Mouse (Mus musculus) lung, embryonic 16.5 days (tissue): Measurements from ENCODE around the gene Palm2. TPM values are rescaled to one million over a fixed set of nuclear protein-coding genes. Genes with fewer than 3 reads are reported as not detected.
A peak's percentile ranks its signal among the peaks of the same experiment; 100 is the strongest.

Source experiments
- ATAC-seq: fragments of 200-750 bp; cut with Nextera tagmentation; 2 replicates; pipeline ENCODE4 v1.8.0; 2017; ENCODE audit warnings: low read depth, mild to moderate bottlenecking, moderate library complexity
- H3K27ac ChIP-seq: fragments of 300-500 bp; sonication (generic); 2 replicates; pipeline ENCODE4 v1.5.1; 2014; ENCODE audit warnings: mild to moderate bottlenecking, control low read depth, low read length
- H3K27me3 ChIP-seq: fragments of 300-500 bp; sonication (generic); 2 replicates; pipeline ENCODE4 v1.6.1; 2014; ENCODE audit warnings: low read depth, low read length, mixed read lengths; ENCODE audit not compliant: control insufficient read depth, insufficient read depth
- H3K36me3 ChIP-seq: fragments of 300-500 bp; sonication (generic); 2 replicates; pipeline ENCODE4 v1.6.1; 2014; ENCODE audit warnings: low read length; ENCODE audit not compliant: control insufficient read depth, insufficient read depth
- H3K4me1 ChIP-seq: fragments of 300-500 bp; sonication (generic); replicated peaks from 2 replicates; pipeline ENCODE4 v1.6.1; 2014; ENCODE audit warnings: low read length, mixed read lengths; ENCODE audit not compliant: control insufficient read depth, insufficient read depth
- H3K4me2 ChIP-seq: fragments of 300-500 bp; sonication (generic); 2 replicates; pipeline ENCODE4 v1.6.1; 2014; ENCODE audit warnings: low read depth, low read length, control low read depth
- H3K4me3 ChIP-seq: fragments of 300-500 bp; sonication (generic); 2 replicates; pipeline ENCODE4 v1.5.1; 2014; ENCODE audit warnings: mild to moderate bottlenecking, low read length, control low read depth
- H3K9ac ChIP-seq: fragments of 300-500 bp; sonication (generic); 2 replicates; pipeline ENCODE4 v1.6.1; 2014; ENCODE audit warnings: low read length, control low read depth
- H3K9me3 ChIP-seq: fragments of 300-500 bp; sonication (generic); 2 replicates; pipeline ENCODE4 v1.6.1; 2016; ENCODE audit warnings: low read length; ENCODE audit not compliant: control insufficient read depth
- WGBS: fragments of 180-500 bp; shearing (Covaris S2); extraction: QIAGEN DNeasy Blood & Tissue Kit; methylation state at CpG from one replicate; pipeline ENCODE4 v1.1.7; 2014; 5-methylcytosine and 5-hydroxymethylcytosine counted together
- polyA plus RNA-seq: library from polyadenylated mRNA; unstranded; fragments of >200 nt; fragmentation: Nextera tagmentation; extraction: Ambion mirVana; gene quantifications from 2 replicates; pipeline ENCODE4 v1.2.1, GENCODE M21; 2015

Gene Palm2
- polyA plus RNA-seq, 1 experiment from 2014 or later: 5.9 TPM

DNA sequence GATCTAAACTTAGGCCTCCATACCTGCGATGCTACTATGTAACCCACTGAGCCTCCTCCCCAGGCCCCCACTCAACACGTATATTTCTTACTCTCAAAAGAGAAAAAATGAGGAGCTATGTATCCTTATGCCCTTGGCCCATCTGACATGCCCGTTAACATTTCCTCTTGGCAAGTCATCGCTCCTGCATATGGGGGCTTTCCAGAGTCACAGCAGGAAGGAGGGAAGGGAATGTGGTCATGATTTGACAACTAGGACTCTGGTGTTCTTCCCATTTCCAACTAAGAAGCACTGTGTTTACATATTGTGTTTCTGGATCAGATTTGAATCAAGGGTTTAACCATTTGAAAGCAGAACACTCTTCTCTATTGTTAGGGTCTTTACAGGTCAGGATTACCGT is 267.5 kb downstream of the Palm2 start:
- Histone ChIP-seq H3K9ac (no peak overlapping the region), H3K36me3 (no peaks in the 10 kb centered on the region), H3K4me2 (no peak overlapping the region), H3K4me1 (no peaks in the 10 kb centered on the region), H3K27me3 (no peaks in the 10 kb centered on the region), H3K27ac (no peak overlapping the region), H3K9me3 (no peaks in the 10 kb centered on the region), H3K4me3 (no peak overlapping the region)
- 63% methylated on average over 5 of the region's 5 CpGs for WGBS
- ATAC-seq: no peak

DNA sequence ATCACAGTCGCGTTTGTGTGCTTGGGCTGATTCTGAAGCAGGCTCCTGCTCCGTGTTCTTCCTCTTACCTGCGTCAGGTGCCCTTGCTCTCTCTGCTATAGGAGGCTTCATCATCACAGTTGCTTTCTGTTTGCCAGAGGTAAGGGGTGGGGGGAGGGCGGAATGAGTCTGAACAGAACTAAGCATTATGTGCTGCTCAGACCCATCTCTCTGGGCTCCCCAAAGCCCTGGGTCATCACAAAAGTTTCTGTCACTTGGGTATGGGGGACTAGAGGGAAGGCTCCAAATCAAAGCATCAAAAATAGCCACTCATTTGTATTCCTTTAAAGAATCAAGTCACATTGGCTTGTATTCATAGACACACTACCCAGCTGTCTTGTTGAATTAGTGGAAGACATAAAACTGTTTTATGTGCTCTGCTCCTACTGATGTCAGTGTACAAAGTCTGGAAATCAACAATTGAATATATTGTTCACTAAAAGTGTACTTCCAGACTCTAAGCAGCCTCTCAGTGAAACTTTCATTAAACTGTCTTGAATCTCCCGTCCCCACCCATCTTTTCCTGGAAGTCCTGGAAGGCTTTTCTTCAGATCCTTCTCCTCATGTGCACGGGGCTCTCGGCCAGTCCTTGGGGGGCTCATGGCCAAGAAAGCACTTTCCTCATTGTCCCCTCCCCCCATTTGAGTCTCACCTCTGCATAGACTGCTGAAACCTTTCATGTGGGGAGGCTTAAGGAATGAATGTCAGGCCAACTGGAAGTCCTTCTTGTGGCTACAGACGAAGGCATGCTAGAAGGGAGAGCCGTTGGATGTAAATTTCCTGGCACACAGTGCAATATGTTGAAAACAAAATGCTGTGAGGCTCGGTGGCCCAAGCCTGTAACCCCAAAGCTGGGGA is 269.8 kb downstream of the Palm2 start:
- 72% methylated on average over 11 of the region's 11 CpGs for WGBS
- ATAC-seq: no peak
- Histone ChIP-seq H3K9me3 (no peaks in the 10 kb centered on the region), H3K4me2 (no peak overlapping the region), H3K9ac (no peak overlapping the region), H3K36me3 (no peaks in the 10 kb centered on the region), H3K4me3 (no peak overlapping the region), H3K4me1 (no peaks in the 10 kb centered on the region), H3K27ac (no peak overlapping the region), H3K27me3 (no peaks in the 10 kb centered on the region)

DNA sequence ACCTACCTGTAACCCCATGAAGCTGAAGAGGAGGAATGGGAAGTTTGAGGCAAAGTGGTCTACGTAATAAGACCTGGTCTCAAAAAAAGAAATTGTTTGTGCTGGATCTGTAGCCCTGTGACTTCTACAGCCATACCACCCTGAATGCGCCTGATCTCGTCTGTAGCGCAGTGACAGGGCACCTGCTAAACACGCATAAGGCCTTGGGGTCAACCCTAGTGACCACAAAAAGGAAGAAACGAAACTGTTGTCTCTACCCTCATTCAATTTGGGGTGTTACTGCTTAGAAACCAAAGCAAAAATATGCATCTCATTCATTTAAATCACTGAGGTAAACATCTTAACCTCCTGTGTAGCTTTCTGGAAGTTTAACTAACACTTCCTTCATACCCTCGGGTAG is 270.5 kb downstream of the Palm2 start:
- Histone ChIP-seq H3K9ac (no peak overlapping the region), H3K4me2 (no peak overlapping the region), H3K27ac (no peak overlapping the region), H3K4me3 (no peak overlapping the region), H3K9me3 (no peaks in the 10 kb centered on the region), H3K27me3 (no peaks in the 10 kb centered on the region), H3K36me3 (no peaks in the 10 kb centered on the region), H3K4me1 (no peaks in the 10 kb centered on the region)
- ATAC-seq: no peak
- WGBS: 86% methylated on average over 7 of the region's 7 CpGs

DNA sequence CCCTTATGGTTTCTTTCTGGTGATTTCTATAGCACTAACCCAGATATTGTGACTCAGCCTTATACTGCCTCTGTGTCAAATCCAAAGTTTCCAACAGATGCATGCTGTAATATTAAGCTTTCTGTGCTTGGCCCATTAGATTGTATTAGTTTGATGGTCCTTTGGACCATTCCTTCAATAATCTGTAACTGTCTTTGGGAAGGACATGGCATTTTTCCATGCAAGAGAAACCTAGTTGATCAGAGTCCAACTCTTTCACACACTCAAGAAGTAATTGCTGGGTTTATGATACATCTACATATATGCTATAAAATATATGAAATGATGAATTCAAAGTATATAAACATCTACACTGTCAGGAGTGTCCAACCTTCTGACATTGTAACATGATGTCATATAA is 281.8 kb downstream of the Palm2 start:
- Histone ChIP-seq H3K9me3 (no peaks in the 10 kb centered on the region), H3K36me3 (no peaks in the 10 kb centered on the region), H3K4me2 (no peak overlapping the region), H3K27ac (no peak overlapping the region), H3K27me3 (no peaks in the 10 kb centered on the region), H3K9ac (no peak overlapping the region), H3K4me1 (no peaks in the 10 kb centered on the region), H3K4me3 (no peak overlapping the region)
- no peak for ATAC-seq

DNA sequence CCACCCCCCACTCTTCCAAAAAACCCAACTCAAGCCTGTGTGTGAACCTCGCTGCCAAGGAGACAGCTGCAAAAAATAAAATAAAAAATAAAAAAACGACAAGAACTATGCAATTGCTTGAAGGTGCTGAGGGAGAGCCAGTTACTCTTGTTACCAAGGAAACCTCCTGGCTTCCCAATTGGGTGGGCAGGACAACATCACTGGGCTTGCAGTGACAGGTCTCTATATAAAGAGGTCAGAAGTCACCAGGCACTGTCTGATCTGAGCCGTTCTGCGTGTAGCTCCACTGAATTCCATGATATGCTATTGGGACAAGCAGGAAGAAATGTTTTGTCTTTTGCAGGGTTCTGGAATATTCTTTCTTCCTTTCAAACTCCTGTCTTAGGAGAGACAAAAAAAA is 282.7 kb downstream of the Palm2 start:
- no peak for ATAC-seq
- no peaks in the 10 kb centered on the region for H3K27me3 ChIP-seq
- no peaks in the 10 kb centered on the region for H3K36me3 ChIP-seq
- WGBS: 47% methylated on average over 4 of the region's 4 CpGs
- no peak overlapping the region for H3K9ac ChIP-seq
- no peaks in the 10 kb centered on the region for H3K4me1 ChIP-seq
- no peak overlapping the region for H3K4me2 ChIP-seq
- H3K9me3 ChIP-seq: no peaks in the 10 kb centered on the region
- H3K4me3 ChIP-seq: no peak overlapping the region
- H3K27ac ChIP-seq: no peak overlapping the region

DNA sequence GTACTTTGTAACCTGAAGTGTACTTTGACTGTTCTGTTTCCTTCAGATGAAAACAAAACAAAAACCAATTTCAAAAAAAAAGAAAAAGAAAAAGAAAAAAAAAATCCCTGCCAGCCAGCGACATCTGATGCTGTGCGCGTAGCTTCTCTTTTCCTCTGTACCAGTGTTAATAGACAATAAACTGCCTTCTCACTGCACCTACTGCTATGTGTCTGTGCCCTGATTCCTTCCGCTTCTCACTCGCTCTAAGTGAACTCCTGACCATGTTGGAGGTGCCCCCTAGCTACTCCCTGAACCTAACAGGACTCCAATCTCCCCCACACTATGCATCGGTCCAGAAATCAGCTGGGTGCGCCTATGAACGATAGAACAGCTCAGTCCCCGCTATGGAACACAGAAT is 283.3 kb downstream of the Palm2 start, which contains the start of gene Akap2:
Akap2 (plus strand) TSS at position 304 of the 400 bp plus-strand sequence.
- 92% methylated on average over 9 of the region's 9 CpGs for WGBS
- H3K27me3 ChIP-seq: no peaks in the 10 kb centered on the region
- no peaks in the 10 kb centered on the region for H3K36me3 ChIP-seq
- H3K27ac ChIP-seq: no peak within 1 kb of the TSS
- no peaks in the 10 kb centered on the region for H3K4me1 ChIP-seq
- no peaks in the 10 kb centered on the region for H3K9me3 ChIP-seq
- no peak within 1 kb of the TSS for H3K9ac ChIP-seq
- H3K4me3 ChIP-seq: no peak within 1 kb of the TSS
- ATAC-seq: no peak
- no peak within 1 kb of the TSS for H3K4me2 ChIP-seq

DNA sequence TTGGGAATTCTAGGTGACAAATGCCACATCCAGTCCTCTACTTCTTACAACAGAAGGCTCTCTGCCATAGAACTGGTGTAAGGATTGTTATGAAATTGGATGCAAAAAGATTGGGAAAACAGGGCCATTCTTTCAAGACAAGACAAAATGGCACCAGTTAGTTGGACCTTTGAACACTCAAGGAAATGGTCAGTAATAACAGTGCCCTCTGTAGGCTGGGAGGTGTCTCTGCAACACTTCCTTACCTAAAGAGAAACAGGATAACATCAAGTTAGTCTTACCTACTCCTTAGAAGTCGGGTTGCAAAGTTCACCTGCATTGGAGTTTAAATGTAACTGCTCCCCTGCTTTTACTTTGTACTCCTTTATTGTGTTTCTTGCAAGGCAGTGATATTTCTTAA is 285.3 kb downstream of the Palm2 start:
- Histone ChIP-seq H3K27ac (no peak overlapping the region), H3K4me1 (no peaks in the 10 kb centered on the region), H3K9me3 (no peaks in the 10 kb centered on the region), H3K36me3 (no peaks in the 10 kb centered on the region), H3K4me3 (no peak overlapping the region), H3K4me2 (no peak overlapping the region), H3K27me3 (no peaks in the 10 kb centered on the region), H3K9ac (no peak overlapping the region)
- WGBS: 97% methylated on average over 1 of the region's 1 CpGs
- ATAC-seq: no peak

DNA sequence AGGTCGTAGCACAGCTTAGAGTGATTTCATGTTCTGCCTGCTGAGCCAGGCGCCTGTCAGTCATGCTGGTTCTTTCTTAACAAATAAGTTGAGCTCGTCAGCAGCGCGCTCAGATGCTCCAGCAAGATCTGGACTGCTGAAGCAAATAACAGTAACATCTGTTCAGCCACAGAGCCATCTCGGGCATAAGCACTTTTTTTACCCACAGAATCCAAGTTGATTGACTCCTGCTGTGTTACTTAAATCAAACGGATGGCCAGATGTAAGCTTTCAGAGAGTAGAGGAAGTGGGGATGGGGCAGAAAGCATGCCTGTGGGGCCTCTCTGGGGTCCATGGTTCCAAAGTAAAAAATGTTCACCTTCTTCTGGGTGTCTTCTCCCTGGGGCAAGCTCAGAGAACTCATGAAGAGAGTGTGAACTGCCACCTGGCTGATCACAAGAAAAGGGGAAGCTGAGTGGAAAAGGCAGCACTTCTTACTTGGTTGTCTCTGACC is 286.9 kb downstream of the Palm2 start:
- H3K4me1 ChIP-seq: no peaks in the 10 kb centered on the region
- H3K9me3 ChIP-seq: no peaks in the 10 kb centered on the region
- no peaks in the 10 kb centered on the region for H3K27me3 ChIP-seq
- 34% methylated on average over 7 of the region's 7 CpGs for WGBS
- H3K4me2 ChIP-seq: no peak overlapping the region
- H3K9ac ChIP-seq: no peak overlapping the region
- no peak overlapping the region for H3K4me3 ChIP-seq
- H3K27ac ChIP-seq: no peak overlapping the region
- no peaks in the 10 kb centered on the region; the same call in 1 of the 2 replicates for H3K36me3 ChIP-seq
- ATAC-seq: peak; percentile 45; the same call in 1 of the 2 replicates

DNA sequence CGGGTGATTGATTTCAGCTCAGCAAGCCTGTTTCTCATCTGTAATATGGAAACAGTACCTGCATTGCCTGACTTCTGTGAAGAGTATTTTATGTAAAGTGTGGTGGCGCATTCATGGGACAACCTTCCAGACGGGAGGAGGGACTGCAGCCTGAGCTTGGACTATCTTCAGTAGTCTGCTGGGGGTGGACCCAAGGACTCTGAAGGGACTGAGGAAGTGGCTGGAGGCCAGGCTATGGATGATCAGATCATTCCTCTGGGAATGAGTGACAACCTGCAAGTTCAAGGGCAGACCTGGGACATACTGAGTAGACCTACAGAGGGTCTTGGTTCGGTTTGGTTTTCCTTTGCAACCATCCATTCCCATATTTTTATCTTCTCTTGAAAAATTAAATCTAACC is 288.2 kb downstream of the Palm2 start:
- no peak for ATAC-seq
- no peak overlapping the region for H3K9ac ChIP-seq
- H3K27me3 ChIP-seq: no peaks in the 10 kb centered on the region
- no peak overlapping the region for H3K4me3 ChIP-seq
- H3K4me1 ChIP-seq: no peaks in the 10 kb centered on the region
- no peak overlapping the region for H3K27ac ChIP-seq
- no peaks in the 10 kb centered on the region for H3K9me3 ChIP-seq
- H3K4me2 ChIP-seq: no peak overlapping the region
- H3K36me3 ChIP-seq: no peaks in the 10 kb centered on the region; the same call in 1 of the 2 replicates
- WGBS: 86% methylated on average over 4 of the region's 4 CpGs
